Mouse (Mus musculus) embryonic facial prominence, embryonic 12.5 days (tissue): ENCODE measurements around the gene Eva1a. TPM values are rescaled to one million over a fixed set of nuclear protein-coding genes. Genes with fewer than 3 reads are reported as not detected.
A peak's percentile ranks its signal among the peaks of the same experiment; 100 is the strongest.

ENCODE experiments used
- ATAC-seq: fragments of 200-750 bp; cut with Nextera tagmentation; 2 replicates; pipeline ENCODE4 v1.8.0; 2017; ENCODE audit not compliant: insufficient number of reproducible peaks, insufficient read depth, low FRiP score, low TSS enrichment
- H3K27ac ChIP-seq: fragments of 300-500 bp; sonication (generic); 2 replicates; pipeline ENCODE4 v1.5.1; 2016; ENCODE audit warnings: mild to moderate bottlenecking
- H3K27me3 ChIP-seq: fragments of 300-500 bp; sonication (generic); 2 replicates; pipeline ENCODE4 v1.6.1; 2016; ENCODE audit warnings: mild to moderate bottlenecking, moderate library complexity
- H3K36me3 ChIP-seq: fragments of 300-500 bp; sonication (generic); 2 replicates; pipeline ENCODE4 v1.6.1; 2016; ENCODE audit warnings: mild to moderate bottlenecking
- H3K4me1 ChIP-seq: fragments of 300-500 bp; sonication (generic); 2 replicates; pipeline ENCODE4 v1.6.1; 2016
- H3K4me2 ChIP-seq: fragments of 300-500 bp; sonication (generic); replicated peaks from 2 replicates; pipeline ENCODE4 v1.6.1; 2016; ENCODE audit warnings: mild to moderate bottlenecking, moderate library complexity
- H3K4me3 ChIP-seq: fragments of 300-500 bp; sonication (generic); 2 replicates; pipeline ENCODE4 v1.5.1; 2016; ENCODE audit warnings: mild to moderate bottlenecking
- H3K9ac ChIP-seq: fragments of 300-500 bp; sonication (generic); 2 replicates; pipeline ENCODE4 v1.6.1; 2016; ENCODE audit warnings: mild to moderate bottlenecking, moderate library complexity
- H3K9me3 ChIP-seq: fragments of 300-500 bp; sonication (generic); 2 replicates; pipeline ENCODE4 v1.6.1; 2016; ENCODE audit warnings: mild to moderate bottlenecking, moderate library complexity
- WGBS: fragments of 180-500 bp; shearing (Covaris S2); methylation state at CpG from one replicate; pipeline ENCODE4 v1.1.7; 2016; 5-methylcytosine and 5-hydroxymethylcytosine counted together
- polyA plus RNA-seq: library from polyadenylated mRNA; unstranded; fragments of >200 nt; fragmentation: Nextera tagmentation; extraction: Ambion mirVana; gene quantifications from 2 replicates; pipeline ENCODE4 v1.2.1, GENCODE M21; 2016

Gene Eva1a
- polyA plus RNA-seq, result 13.1 and 14.5 TPM in 2 replicates

GRCm38 (mm10) chr6:82040834-82041487, at the start of gene Eva1a:
Gene Eva1a (plus strand): TSS chr6:82041043.
- WGBS, result 11% methylated on average over 10 of the region's 11 CpGs
- ATAC-seq, result peak; percentile 41; the same call in 1 of the 2 replicates
- peak within 1 kb of the TSS; percentile 64 for H3K4me3 ChIP-seq
- peak within 1 kb of the TSS; percentile 82 for H3K4me2 ChIP-seq
- H3K9me3 ChIP-seq, result no peaks in the 10 kb centered on the region
- H3K36me3 ChIP-seq, result no peaks in the 10 kb centered on the region
- H3K4me1 ChIP-seq, result peaks cover 32% of the 10 kb centered on the region; the same call in 1 of the 2 replicates
- peak within 1 kb of the TSS; percentile 70 for H3K9ac ChIP-seq
- peaks cover 8% of the 10 kb centered on the region; the same call in 1 of the 2 replicates for H3K27me3 ChIP-seq
- peak within 1 kb of the TSS; percentile 82 for H3K27ac ChIP-seq

- H3K4me1 ChIP-seq, result no peaks in the 10 kb centered on the region
- H3K9me3 ChIP-seq, result no peaks in the 10 kb centered on the region
- no peaks in the 10 kb centered on the region for H3K27me3 ChIP-seq
- no peaks in the 10 kb centered on the region for H3K36me3 ChIP-seq
- no peak overlapping the region for H3K27ac ChIP-seq
- H3K4me3 ChIP-seq, result no peak overlapping the region
- no peak overlapping the region for H3K4me2 ChIP-seq
- H3K9ac ChIP-seq, result no peak overlapping the region
- no peak for ATAC-seq
- 85% methylated on average over 1 of the region's 1 CpGs for WGBS
Measured at GRCm38 (mm10) chr6:82012392-82012791, 28.5 kb upstream of the Eva1a start.

DNA sequence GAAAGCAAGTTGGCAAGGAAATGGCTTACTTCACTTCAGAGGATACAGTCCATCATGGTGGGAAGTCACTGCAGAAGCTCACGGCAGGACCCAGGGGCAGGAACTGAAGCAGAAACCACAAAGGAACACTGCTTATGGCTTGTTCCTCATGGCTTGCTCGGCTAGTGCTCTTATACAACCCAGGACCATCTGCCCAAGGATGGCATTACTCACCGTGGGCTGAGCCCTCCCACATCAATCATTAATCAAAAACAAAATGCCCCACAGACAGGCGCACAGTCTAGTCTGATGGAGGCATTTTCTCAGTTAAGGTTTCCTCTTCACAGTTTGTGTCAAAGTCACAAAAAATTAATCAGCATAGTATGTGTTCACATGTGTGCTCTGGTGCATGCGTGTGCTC, 19.8 kb upstream of the Eva1a start:
- H3K4me2 ChIP-seq, result no peak overlapping the region
- no peak overlapping the region for H3K4me3 ChIP-seq
- WGBS, result 83% methylated on average over 5 of the region's 5 CpGs
- H3K9ac ChIP-seq, result no peak overlapping the region
- no peaks in the 10 kb centered on the region for H3K9me3 ChIP-seq
- ATAC-seq, result no peak
- H3K27ac ChIP-seq, result no peak overlapping the region
- no peaks in the 10 kb centered on the region for H3K4me1 ChIP-seq
- H3K27me3 ChIP-seq, result no peaks in the 10 kb centered on the region
- no peaks in the 10 kb centered on the region for H3K36me3 ChIP-seq

- H3K4me2 ChIP-seq, result no peak overlapping the region
- no peak overlapping the region for H3K9ac ChIP-seq
- H3K4me3 ChIP-seq, result no peak overlapping the region
- H3K27ac ChIP-seq, result no peak overlapping the region
- H3K9me3 ChIP-seq, result no peaks in the 10 kb centered on the region
- 80% methylated on average over 5 of the region's 5 CpGs for WGBS
- no peaks in the 10 kb centered on the region for H3K36me3 ChIP-seq
- H3K27me3 ChIP-seq, result no peaks in the 10 kb centered on the region
- H3K4me1 ChIP-seq, result no peaks in the 10 kb centered on the region
- ATAC-seq, result no peak
Measured at GRCm38 (mm10) chr6:82021494-82021893, 19.3 kb upstream of the Eva1a start.

DNA sequence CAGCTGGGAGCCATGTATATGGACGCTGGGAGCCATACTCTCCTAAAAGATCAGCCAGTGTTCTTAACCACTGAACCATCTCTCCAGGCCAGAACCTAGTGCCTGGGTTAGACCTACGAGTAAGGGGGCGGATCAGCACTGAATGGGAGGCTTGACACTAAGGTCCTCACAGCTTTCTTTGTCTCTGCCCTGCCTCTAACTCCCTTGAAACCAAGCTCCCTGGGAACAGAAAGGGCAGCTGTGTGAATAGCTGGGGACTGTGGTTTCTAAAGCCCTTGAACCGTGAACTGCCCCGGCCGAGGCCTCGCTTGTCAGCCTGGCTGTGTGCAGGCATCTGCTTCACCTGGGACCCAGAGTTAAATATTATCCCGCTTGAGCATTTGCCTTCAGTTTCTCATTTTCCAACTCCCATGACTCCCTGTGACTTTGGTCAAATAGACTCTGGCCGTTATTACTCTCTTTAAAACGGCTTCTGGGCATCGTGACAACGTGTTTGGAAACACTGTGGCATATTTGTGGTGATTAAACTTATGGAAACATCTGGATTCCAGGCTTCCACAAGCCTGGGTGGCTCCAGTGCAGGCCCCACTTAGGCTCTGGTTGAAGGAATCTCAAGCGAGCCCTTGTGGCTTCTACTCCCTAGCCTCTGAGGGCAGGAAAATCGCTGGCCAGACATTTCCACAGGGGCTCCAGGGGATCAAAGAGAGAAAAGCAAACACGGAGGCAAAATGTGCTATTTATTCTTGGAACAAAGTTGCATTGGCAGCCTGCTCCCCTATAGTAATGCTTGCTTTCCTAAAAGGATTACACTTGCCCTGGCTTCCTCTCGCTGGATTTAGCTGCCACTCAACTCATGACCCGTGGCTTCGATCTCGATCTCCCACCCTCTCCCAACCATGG, 11.0 kb upstream of the Eva1a start:
- Histone ChIP-seq H3K9ac (no peak overlapping the region), H3K9me3 (no peaks in the 10 kb centered on the region), H3K36me3 (no peaks in the 10 kb centered on the region), H3K4me1 (peaks cover 14% of the 10 kb centered on the region; the same call in 1 of the 2 replicates), H3K4me3 (no peak overlapping the region), H3K27ac (peak overlapping the region; percentile 62), H3K4me2 (no peak overlapping the region), H3K27me3 (0 out of 2 replicates have a peak, but pooled peaks cover 3% of the 10 kb centered on the region)
- 26% methylated on average over 19 of the region's 19 CpGs for WGBS
- no peak for ATAC-seq

DNA sequence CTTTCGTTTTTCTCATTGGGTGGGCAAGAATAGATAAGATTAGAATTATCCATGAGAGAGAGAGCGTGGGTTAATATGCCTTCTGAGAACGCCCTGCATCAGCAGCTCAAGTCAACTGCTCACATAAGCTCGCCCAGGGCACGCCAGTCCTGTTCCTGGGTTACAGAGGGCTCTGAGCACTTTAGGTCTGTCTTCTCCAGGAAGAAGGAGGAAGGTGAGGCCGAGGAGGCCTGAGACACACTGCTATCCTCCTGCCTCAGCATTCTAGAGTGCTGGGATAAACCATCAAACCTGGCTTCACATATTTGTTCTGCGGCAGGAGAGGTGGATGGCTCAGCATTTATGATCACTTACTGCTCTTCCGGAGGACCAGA, 10.3 kb upstream of the Eva1a start:
- Histone ChIP-seq H3K27me3 (0 out of 2 replicates have a peak, but pooled peaks cover 3% of the 10 kb centered on the region), H3K9me3 (no peaks in the 10 kb centered on the region), H3K4me1 (peaks cover 14% of the 10 kb centered on the region; the same call in 1 of the 2 replicates), H3K4me3 (no peak overlapping the region), H3K36me3 (no peaks in the 10 kb centered on the region), H3K4me2 (no peak overlapping the region), H3K27ac (no peak overlapping the region), H3K9ac (no peak overlapping the region)
- ATAC-seq, result no peak
- WGBS, result 77% methylated on average over 8 of the region's 8 CpGs

DNA sequence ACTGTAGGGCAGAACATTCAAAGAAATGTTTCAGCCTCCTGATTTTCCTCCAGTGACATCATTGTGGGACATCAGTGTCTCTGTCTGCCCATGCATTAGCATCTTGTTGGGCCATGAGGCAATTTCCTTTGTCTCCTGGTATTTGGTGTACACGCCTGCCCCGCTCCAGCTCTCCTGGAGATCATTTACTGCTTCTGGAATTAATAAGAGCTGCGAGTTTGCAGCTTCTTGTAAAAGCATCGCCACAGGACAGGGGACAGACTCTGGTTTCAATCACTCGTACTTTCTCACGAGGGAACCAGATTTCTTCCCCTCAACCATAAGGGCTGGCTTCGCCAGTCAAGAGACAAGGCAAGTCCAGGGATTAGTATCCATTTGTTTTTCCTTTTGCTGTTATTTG, 3.6 kb upstream of the Eva1a start:
- peaks cover 20% of the 10 kb centered on the region; the same call in 1 of the 2 replicates for H3K4me1 ChIP-seq
- 24% methylated on average over 7 of the region's 7 CpGs for WGBS
- H3K36me3 ChIP-seq, result no peaks in the 10 kb centered on the region
- no peak overlapping the region for H3K9ac ChIP-seq
- no peak overlapping the region for H3K4me3 ChIP-seq
- no peaks in the 10 kb centered on the region; the same call in 1 of the 2 replicates for H3K27me3 ChIP-seq
- H3K27ac ChIP-seq, result no peak overlapping the region
- H3K9me3 ChIP-seq, result no peaks in the 10 kb centered on the region
- ATAC-seq, result no peak
- H3K4me2 ChIP-seq, result no peak overlapping the region

- no peak overlapping the region for H3K9ac ChIP-seq
- H3K4me3 ChIP-seq, result no peak overlapping the region
- 45% methylated on average over 6 of the region's 6 CpGs for WGBS
- H3K36me3 ChIP-seq, result no peaks in the 10 kb centered on the region
- ATAC-seq, result no peak
- H3K4me1 ChIP-seq, result peaks cover 32% of the 10 kb centered on the region; the same call in 1 of the 2 replicates
- H3K9me3 ChIP-seq, result no peaks in the 10 kb centered on the region
- no peak overlapping the region for H3K4me2 ChIP-seq
- no peak overlapping the region for H3K27ac ChIP-seq
- H3K27me3 ChIP-seq, result peaks cover 8% of the 10 kb centered on the region; the same call in 1 of the 2 replicates
Measured at GRCm38 (mm10) chr6:82039193-82039592, 1.6 kb upstream of the Eva1a start.

DNA sequence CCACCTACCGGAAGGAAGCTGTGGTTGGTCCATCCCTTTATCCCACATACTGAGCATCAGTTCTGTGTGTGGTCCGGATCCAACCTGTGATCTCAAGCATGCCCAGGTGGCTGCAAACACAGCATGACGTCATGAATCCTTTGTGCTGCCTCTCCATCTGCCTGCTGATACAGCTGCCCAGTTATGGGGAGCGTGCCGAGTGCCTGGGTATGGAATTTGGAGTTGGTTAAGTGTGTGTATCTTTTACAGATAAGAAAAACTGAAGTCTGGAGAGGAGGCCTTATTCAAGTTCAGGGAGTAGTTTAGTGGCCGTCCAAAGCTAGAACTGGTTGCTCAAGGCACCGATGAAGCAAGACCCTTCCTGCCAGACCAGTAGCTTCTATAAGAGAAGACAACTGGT, 875 bp upstream of the Eva1a start:
- no peak for ATAC-seq
- Histone ChIP-seq H3K4me3 (no peak overlapping the region), H3K9me3 (no peaks in the 10 kb centered on the region), H3K36me3 (no peaks in the 10 kb centered on the region), H3K4me1 (peaks cover 32% of the 10 kb centered on the region; the same call in 1 of the 2 replicates), H3K4me2 (no peak overlapping the region), H3K9ac (no peak overlapping the region), H3K27me3 (peaks cover 8% of the 10 kb centered on the region; the same call in 1 of the 2 replicates), H3K27ac (no peak overlapping the region)
- 72% methylated on average over 7 of the region's 7 CpGs for WGBS

GRCm38 (mm10) chr6:82041488-82042295, 849 bp downstream of the Eva1a start:
- H3K9ac ChIP-seq, result peak overlapping the region; percentile 70
- peaks cover 32% of the 10 kb centered on the region; the same call in 1 of the 2 replicates for H3K4me1 ChIP-seq
- peak overlapping the region; percentile 64 for H3K4me3 ChIP-seq
- no peaks in the 10 kb centered on the region for H3K9me3 ChIP-seq
- peak; percentile 83 for ATAC-seq
- H3K27ac ChIP-seq, result peak overlapping the region; percentile 82
- under 1% methylated on average over 40 of the region's 50 CpGs for WGBS
- no peaks in the 10 kb centered on the region for H3K36me3 ChIP-seq
- H3K27me3 ChIP-seq, result peaks cover 8% of the 10 kb centered on the region; the same call in 1 of the 2 replicates
- peak overlapping the region; percentile 82 for H3K4me2 ChIP-seq
